Mouse (Mus musculus): ENCODE measurements around the gene Ubc. TPM values are rescaled to one million over a fixed set of nuclear protein-coding genes. Genes with fewer than 3 reads are reported as not detected.

The Ubc gene
- polyA plus RNA-seq, 1 experiment from 2014 or later = 1,051 TPM

- ATAC-seq (ENCODE audit: low FRiP score, low TSS enrichment) = peak; percentile 4; the same call in 1 of the 2 replicates
- H3K27ac ChIP-seq (ENCODE audit: low read depth, low read length) = peak overlapping the region; percentile 84
- H3K27me3 ChIP-seq (ENCODE audit: control insufficient read depth, insufficient read depth, low read length) = no peaks in the 10 kb centered on the region
- H3K4me3 ChIP-seq (ENCODE audit: low read length) = peak overlapping the region; percentile 72
- H3K9me3 ChIP-seq (ENCODE audit: control insufficient read depth, low read length) = no peaks in the 10 kb centered on the region
- 2% methylated on average over 20 of the region's 20 CpGs for WGBS
- peak overlapping the region; percentile 53 for H3K9ac ChIP-seq (ENCODE audit: low read depth, low read length)
- H3K4me1 ChIP-seq (ENCODE audit: control insufficient read depth, insufficient read depth, low read length) = peaks cover 13% of the 10 kb centered on the region
- H3K36me3 ChIP-seq (ENCODE audit: control insufficient read depth, insufficient read depth, low read length) = no peaks in the 10 kb centered on the region
- H3K4me2 ChIP-seq (replicated peaks; ENCODE audit: low read depth, low read length) = peak overlapping the region; percentile 47
Measured at GRCm38 (mm10) chr5:125406322-125407016, 16.5 kb upstream of the Ubc start.

- no peaks in the 10 kb centered on the region for H3K27me3 ChIP-seq (ENCODE audit: control insufficient read depth, insufficient read depth, low read length)
- peak; percentile 51 for ATAC-seq (ENCODE audit: low FRiP score, low TSS enrichment)
- peak overlapping the region; percentile 90 for H3K4me2 ChIP-seq (replicated peaks; ENCODE audit: low read depth, low read length)
- peak overlapping the region; percentile 86 for H3K27ac ChIP-seq (ENCODE audit: low read depth, low read length)
- WGBS = under 1% methylated on average over 31 of the region's 31 CpGs
- H3K4me3 ChIP-seq (ENCODE audit: low read length) = peak overlapping the region; percentile 72
- peak overlapping the region; percentile 59 for H3K9ac ChIP-seq (ENCODE audit: low read depth, low read length)
- H3K36me3 ChIP-seq (ENCODE audit: control insufficient read depth, insufficient read depth, low read length) = no peaks in the 10 kb centered on the region
- peaks cover 13% of the 10 kb centered on the region for H3K4me1 ChIP-seq (ENCODE audit: control insufficient read depth, insufficient read depth, low read length)
- no peaks in the 10 kb centered on the region for H3K9me3 ChIP-seq (ENCODE audit: control insufficient read depth, low read length)
Measured at GRCm38 (mm10) chr5:125405546-125406248, 15.7 kb upstream of the Ubc start.

- under 1% methylated on average over 28 of the region's 28 CpGs for WGBS
- H3K4me3 ChIP-seq (ENCODE audit: low read length) = peak overlapping the region; percentile 72
- no peaks in the 10 kb centered on the region for H3K36me3 ChIP-seq (ENCODE audit: control insufficient read depth, insufficient read depth, low read length)
- H3K9me3 ChIP-seq (ENCODE audit: control insufficient read depth, low read length) = no peaks in the 10 kb centered on the region
- peak overlapping the region; percentile 86 for H3K27ac ChIP-seq (ENCODE audit: low read depth, low read length)
- H3K4me1 ChIP-seq (ENCODE audit: control insufficient read depth, insufficient read depth, low read length) = peaks cover 8% of the 10 kb centered on the region
- H3K4me2 ChIP-seq (replicated peaks; ENCODE audit: low read depth, low read length) = peak overlapping the region; percentile 90
- no peaks in the 10 kb centered on the region for H3K27me3 ChIP-seq (ENCODE audit: control insufficient read depth, insufficient read depth, low read length)
- ATAC-seq (ENCODE audit: low FRiP score, low TSS enrichment) = peak; percentile 50
- peak overlapping the region; percentile 59 for H3K9ac ChIP-seq (ENCODE audit: low read depth, low read length)
Measured at GRCm38 (mm10) chr5:125404903-125405545, 15.0 kb upstream of the Ubc start.

GRCm38 (mm10) chr5:125404536-125404902 lies 14.5 kb upstream of the Ubc start:
- no peaks in the 10 kb centered on the region for H3K9me3 ChIP-seq (ENCODE audit: control insufficient read depth, low read length)
- H3K27me3 ChIP-seq (ENCODE audit: control insufficient read depth, insufficient read depth, low read length) = no peaks in the 10 kb centered on the region
- no peaks in the 10 kb centered on the region for H3K36me3 ChIP-seq (ENCODE audit: control insufficient read depth, insufficient read depth, low read length)
- ATAC-seq (ENCODE audit: low FRiP score, low TSS enrichment) = no peak
- H3K9ac ChIP-seq (ENCODE audit: low read depth, low read length) = peak overlapping the region; percentile 59
- peak overlapping the region; percentile 86; the same call in 1 of the 2 replicates for H3K27ac ChIP-seq (ENCODE audit: low read depth, low read length)
- WGBS = under 1% methylated on average over 7 of the region's 7 CpGs
- H3K4me2 ChIP-seq (replicated peaks; ENCODE audit: low read depth, low read length) = peak overlapping the region; percentile 90
- peaks cover 5% of the 10 kb centered on the region for H3K4me1 ChIP-seq (ENCODE audit: control insufficient read depth, insufficient read depth, low read length)
- H3K4me3 ChIP-seq (ENCODE audit: low read length) = peak overlapping the region; percentile 72

GRCm38 (mm10) chr5:125403481-125404465 lies 13.8 kb upstream of the Ubc start:
- H3K27me3 ChIP-seq (ENCODE audit: control insufficient read depth, insufficient read depth, low read length) = no peaks in the 10 kb centered on the region
- H3K4me3 ChIP-seq (ENCODE audit: low read length) = peak overlapping the region; percentile 72
- no peaks in the 10 kb centered on the region for H3K36me3 ChIP-seq (ENCODE audit: control insufficient read depth, insufficient read depth, low read length)
- WGBS = 15% methylated on average over 31 of the region's 31 CpGs
- no peak overlapping the region for H3K27ac ChIP-seq (ENCODE audit: low read depth, low read length)
- ATAC-seq (ENCODE audit: low FRiP score, low TSS enrichment) = no peak
- H3K4me2 ChIP-seq (replicated peaks; ENCODE audit: low read depth, low read length) = peak overlapping the region; percentile 90
- peaks cover 5% of the 10 kb centered on the region for H3K4me1 ChIP-seq (ENCODE audit: control insufficient read depth, insufficient read depth, low read length)
- peak overlapping the region; percentile 47; the same call in 1 of the 2 replicates for H3K9ac ChIP-seq (ENCODE audit: low read depth, low read length)
- no peaks in the 10 kb centered on the region for H3K9me3 ChIP-seq (ENCODE audit: control insufficient read depth, low read length)

GRCm38 (mm10) chr5:125402991-125403390 lies 13.0 kb upstream of the Ubc start:
- H3K9ac ChIP-seq (ENCODE audit: low read depth, low read length) = no peak overlapping the region
- H3K4me1 ChIP-seq (ENCODE audit: control insufficient read depth, insufficient read depth, low read length) = peaks cover 5% of the 10 kb centered on the region
- H3K9me3 ChIP-seq (ENCODE audit: control insufficient read depth, low read length) = no peaks in the 10 kb centered on the region
- whole genome bisulfite sequencing = 62% methylated on average over 6 of the region's 6 CpGs
- no peak overlapping the region for H3K4me3 ChIP-seq (ENCODE audit: low read length)
- ATAC-seq (ENCODE audit: low FRiP score, low TSS enrichment) = no peak
- H3K27me3 ChIP-seq (ENCODE audit: control insufficient read depth, insufficient read depth, low read length) = no peaks in the 10 kb centered on the region
- H3K4me2 ChIP-seq (replicated peaks; ENCODE audit: low read depth, low read length) = no peak overlapping the region
- H3K27ac ChIP-seq (ENCODE audit: low read depth, low read length) = no peak overlapping the region
- H3K36me3 ChIP-seq (ENCODE audit: control insufficient read depth, insufficient read depth, low read length) = no peaks in the 10 kb centered on the region

- no peak overlapping the region for H3K4me3 ChIP-seq (ENCODE audit: low read length)
- 53% methylated on average over 10 of the region's 10 CpGs for whole genome bisulfite sequencing
- H3K4me2 ChIP-seq (replicated peaks; ENCODE audit: low read depth, low read length) = no peak overlapping the region
Measured at GRCm38 (mm10) chr5:125402476-125402875, 12.5 kb upstream of the Ubc start.

GRCm38 (mm10) chr5:125400903-125401302 lies 10.9 kb upstream of the Ubc start:
- Histone ChIP-seq H3K9me3 (ENCODE audit: control insufficient read depth, low read length) (no peaks in the 10 kb centered on the region), H3K27ac (ENCODE audit: low read depth, low read length) (no peak overlapping the region), H3K27me3 (ENCODE audit: control insufficient read depth, insufficient read depth, low read length) (no peaks in the 10 kb centered on the region; the same call in 1 of the 2 replicates), H3K4me1 (ENCODE audit: control insufficient read depth, insufficient read depth, low read length) (no peaks in the 10 kb centered on the region), H3K4me3 (ENCODE audit: low read length) (no peak overlapping the region), H3K4me2 (replicated peaks; ENCODE audit: low read depth, low read length) (no peak overlapping the region), H3K36me3 (ENCODE audit: control insufficient read depth, insufficient read depth, low read length) (no peaks in the 10 kb centered on the region), H3K9ac (ENCODE audit: low read depth, low read length) (no peak overlapping the region)
- WGBS = 45% methylated on average over 7 of the region's 7 CpGs
- ATAC-seq (ENCODE audit: low FRiP score, low TSS enrichment) = no peak

More at GRCm38 (mm10) chr5:125402476-125402875, 12.5 kb upstream of the Ubc start:
- no peaks in the 10 kb centered on the region for H3K36me3 ChIP-seq (ENCODE audit: control insufficient read depth, insufficient read depth, low read length)
- H3K9ac ChIP-seq (ENCODE audit: low read depth, low read length) = no peak overlapping the region
- H3K9me3 ChIP-seq (ENCODE audit: control insufficient read depth, low read length) = no peaks in the 10 kb centered on the region
- peaks cover 5% of the 10 kb centered on the region for H3K4me1 ChIP-seq (ENCODE audit: control insufficient read depth, insufficient read depth, low read length)
- no peak overlapping the region for H3K27ac ChIP-seq (ENCODE audit: low read depth, low read length)
- no peak for ATAC-seq (ENCODE audit: low FRiP score, low TSS enrichment)
- H3K27me3 ChIP-seq (ENCODE audit: control insufficient read depth, insufficient read depth, low read length) = no peaks in the 10 kb centered on the region

Measured in kidney, embryonic 14.5 days (tissue).